Mouse (Mus musculus): ENCODE data around the gene Clasp2.
"Not testable (repeated sequence)": the region's sequence is repeated elsewhere in the genome, so short reads cannot be mapped to it uniquely, and the experiment has no call there.

The Clasp2 gene

DNA sequence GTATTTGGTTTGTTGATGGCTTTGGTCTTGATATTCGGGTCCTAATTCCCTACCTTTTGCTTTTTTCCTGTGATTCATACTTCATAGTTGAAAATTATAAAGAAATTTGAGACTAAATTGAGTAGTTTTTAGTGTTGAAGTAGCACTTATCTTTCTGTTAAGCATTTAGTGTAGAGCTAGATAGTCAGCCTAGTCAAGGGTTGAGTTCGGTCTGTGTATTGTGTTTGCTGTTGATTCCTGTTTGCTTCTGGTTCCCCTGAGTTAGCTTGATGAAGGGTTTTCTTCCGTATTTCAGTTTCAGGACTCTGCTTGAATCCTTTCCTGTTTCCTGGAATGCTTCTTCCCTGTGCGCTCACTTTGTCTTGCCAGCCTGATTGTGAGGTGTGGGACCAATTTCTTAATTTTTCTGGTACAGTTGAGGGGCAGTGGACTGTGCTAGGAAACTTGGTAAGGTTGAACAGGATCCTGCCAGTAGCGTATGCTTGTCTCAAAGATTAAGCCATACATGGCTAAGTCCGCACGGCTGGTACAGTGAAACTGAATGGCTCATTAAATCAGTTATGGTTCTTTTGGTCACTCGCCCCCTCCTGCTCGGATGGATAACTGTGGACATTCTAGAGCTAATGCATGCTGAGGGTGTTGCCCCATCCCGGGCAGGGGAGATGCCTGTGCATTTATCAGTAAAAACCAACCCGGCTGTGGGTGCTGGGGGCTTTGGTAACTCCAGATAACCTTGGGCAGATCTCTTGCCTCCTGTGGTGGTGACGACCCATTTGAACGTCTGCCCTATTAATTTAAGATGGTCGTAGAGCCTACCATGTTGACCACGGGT is 14.8 kb downstream of the Clasp2 start:
- no peak for DNase-seq (ENCODE audit: low read depth in 2 of 2, low spot score in 2 of 2)

DNA sequence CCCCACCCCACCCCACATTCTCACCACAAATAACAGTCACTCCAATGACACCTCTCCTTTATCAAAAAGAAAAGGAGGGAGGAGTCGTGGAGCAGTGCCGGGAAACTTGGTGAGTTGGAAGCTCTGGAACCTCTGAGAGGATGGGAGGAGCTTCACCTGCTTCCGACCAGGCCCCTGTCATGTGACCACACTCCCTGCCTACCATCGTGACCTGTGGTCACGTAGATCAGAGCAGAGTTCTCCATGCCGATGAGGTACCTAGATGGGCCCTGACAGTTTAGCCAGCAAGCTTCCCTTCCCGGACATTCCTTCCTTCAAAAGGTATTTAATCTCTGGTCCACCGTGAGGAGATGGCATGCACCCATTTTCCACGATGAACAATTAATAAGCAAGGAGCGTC is 17.2 kb downstream of the Clasp2 start:
- no peak for DNase-seq (ENCODE audit: low read depth in 2 of 2, low spot score in 2 of 2)

DNA sequence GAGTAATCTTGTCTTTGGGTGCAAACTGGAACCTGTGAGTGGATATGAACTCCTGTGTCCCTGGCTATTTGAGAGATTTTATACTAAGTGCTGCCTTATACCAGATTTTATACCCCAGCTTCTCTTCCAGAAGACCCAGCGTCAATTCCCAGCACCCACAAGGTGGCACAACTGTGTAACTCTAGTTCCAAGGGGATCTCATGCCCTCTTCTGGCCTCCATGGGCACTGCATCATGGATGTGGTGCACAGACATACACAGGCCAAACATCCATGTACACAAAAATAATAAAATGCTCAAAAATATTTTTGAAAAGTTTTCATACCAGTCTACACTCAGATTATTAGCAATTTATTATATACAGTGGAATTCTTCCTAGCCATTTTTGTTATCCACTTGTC is 18.4 kb downstream of the Clasp2 start:
- DNase-seq (ENCODE audit: low read depth in 2 of 2, low spot score in 2 of 2), result no peak

DNA sequence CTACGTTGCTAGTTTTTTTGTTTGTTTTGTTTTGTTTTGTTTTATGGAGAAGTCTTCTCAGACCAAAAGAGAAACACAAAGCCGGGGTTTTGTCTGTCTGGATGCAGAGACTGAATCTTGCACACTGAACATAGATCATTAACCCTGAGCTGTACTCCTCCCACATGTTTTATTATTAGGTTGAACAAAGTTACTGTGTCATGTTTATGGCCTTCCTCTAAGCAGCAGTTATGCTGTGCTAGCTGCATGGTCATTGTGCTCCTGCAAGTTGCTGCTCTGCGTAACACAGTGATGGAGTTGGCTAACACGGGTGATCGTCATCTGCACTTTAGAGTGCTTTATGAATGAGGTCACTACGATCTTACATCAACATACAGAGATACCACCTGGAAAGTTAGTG is 21.1 kb downstream of the Clasp2 start:
- no peak for DNase-seq (ENCODE audit: low read depth in 2 of 2, low spot score in 2 of 2)

DNA sequence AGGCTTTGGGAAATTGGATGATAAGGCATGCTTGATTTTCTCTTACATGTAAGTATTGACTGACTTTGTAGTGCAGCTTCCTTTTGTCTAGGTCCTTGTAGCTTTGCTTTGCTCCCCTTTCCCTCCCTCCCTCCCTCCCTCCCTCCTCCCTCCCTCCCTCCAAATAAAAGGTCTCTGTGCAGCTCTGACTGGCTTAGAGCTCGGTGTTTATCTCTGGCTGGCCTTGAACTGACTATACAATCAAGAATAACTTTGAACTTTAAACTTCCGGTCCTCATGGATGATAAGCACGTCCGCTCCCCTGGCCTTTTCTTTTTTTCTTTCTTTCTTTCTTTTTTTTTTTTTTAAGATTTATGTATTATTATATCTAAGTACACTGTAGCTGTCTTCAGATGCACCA is 21.9 kb downstream of the Clasp2 start:
- no peak for DNase-seq (ENCODE audit: low read depth in 2 of 2, low spot score in 2 of 2)

DNA sequence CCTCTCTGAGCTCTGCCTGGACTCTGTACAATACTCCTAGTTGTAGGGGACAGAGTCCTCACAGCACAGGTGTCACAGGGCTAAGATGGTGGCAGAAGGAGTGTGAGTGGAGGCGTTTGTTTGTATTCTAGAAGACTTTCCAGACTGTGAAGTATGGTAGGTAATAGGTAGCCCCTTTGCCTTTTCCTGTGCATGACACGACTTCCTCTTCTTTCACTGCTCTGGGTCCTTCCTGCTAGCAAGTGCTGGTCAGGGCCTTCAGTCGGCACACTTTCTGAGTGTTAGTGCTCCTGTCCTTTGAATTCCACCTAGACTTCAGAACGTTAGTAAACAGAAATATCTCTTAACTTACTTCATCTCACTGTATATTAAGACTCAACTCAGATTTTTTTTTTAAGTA is 29.4 kb downstream of the Clasp2 start:
- DNase-seq (ENCODE audit: low read depth in 2 of 2, low spot score in 2 of 2), result no peak

DNA sequence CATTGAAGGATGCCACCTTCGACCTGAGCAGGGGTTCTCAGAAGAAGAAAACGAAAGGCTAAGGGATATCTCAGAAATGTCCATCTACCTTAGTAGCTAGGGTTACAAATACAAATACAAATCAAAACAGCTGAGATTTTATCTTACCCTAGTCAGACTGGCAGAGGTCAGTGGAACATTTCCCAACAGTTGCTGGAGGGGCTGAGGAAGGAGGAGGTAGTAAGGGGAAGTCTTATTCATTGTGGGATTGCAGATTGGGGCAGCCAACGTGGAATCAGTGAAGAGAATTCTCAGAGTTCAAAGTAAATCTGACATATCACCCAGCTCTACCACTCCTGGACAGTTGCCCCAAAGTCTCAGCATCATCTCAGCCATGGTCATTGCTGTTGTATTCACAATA is 39.6 kb downstream of the Clasp2 start:
- no peak for DNase-seq (ENCODE audit: low read depth in 2 of 2, low spot score in 2 of 2)

DNA sequence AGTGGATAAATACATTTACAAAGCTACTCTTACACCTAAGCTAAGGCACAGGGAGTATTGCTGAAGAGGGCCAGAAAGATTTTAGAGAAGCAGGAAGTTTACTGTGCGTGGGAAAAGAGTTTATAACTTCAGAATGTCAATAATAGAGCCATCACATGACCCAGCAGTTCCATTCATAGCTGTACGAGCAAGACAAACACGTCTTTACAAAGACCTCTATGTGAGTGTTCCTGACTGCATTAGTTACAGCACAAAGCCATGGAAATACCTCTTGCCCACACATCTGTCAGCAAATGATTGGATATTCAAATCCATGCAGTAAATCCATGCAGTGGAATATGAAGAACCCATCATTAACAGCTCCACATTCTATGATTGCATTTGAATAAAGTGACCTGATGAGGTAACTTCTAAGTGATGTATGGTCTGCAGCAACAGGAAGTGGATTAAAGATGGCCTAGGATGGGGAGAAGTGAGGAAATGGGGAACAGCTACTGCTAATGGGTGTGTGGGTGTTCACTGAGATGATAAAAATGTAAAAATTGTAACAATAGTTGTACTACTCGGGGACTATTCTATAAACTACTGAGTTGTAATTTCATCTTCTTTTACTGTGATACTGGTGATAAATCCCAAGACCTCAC is 41.2 kb downstream of the Clasp2 start:
- no peak for DNase-seq (ENCODE audit: low read depth in 2 of 2, low spot score in 2 of 2)

DNA sequence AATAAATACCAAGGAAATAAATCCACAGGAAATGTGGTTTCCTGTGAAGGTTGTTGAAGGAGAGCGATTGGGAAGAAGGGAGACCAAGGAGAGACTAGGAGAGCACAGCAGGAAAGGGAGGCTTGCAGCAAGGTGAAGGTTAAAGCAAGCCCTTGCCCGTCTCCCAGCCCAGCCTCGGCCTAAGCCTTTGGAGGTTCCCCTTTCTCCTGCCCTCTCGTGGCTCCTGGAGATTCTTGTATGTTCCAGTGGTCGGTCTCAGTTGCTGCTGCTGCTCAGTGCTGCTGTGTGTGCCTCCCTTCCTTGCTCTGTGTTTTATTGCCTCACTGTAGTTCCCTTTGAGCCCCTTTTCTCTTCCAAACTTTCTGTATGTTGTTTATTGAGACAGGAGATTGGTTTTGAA is 42.4 kb downstream of the Clasp2 start:
- DNase-seq (ENCODE audit: low read depth in 2 of 2, low spot score in 2 of 2), result no peak

DNA sequence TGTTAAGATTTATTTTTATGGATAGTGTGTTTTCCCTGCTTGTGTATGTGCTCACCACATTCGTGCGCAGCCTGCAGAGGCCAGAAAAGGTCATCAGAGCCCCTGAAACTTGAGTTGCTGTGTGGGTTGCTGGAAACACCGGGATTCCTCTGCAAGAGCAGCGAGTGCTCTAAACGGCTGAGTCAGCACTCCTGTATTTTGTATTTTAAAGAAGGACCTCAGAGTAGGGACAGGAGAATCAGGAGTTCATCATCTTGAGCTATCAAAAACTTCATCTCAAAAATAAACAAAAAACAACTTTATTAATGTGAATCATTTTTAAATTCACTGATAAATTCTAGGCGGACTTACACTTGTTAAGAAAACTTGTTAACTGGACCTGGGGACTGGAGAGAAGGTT is 48.0 kb downstream of the Clasp2 start:
- DNase-seq (ENCODE audit: low read depth in 2 of 2, low spot score in 2 of 2), result not testable (repeated sequence)

DNA sequence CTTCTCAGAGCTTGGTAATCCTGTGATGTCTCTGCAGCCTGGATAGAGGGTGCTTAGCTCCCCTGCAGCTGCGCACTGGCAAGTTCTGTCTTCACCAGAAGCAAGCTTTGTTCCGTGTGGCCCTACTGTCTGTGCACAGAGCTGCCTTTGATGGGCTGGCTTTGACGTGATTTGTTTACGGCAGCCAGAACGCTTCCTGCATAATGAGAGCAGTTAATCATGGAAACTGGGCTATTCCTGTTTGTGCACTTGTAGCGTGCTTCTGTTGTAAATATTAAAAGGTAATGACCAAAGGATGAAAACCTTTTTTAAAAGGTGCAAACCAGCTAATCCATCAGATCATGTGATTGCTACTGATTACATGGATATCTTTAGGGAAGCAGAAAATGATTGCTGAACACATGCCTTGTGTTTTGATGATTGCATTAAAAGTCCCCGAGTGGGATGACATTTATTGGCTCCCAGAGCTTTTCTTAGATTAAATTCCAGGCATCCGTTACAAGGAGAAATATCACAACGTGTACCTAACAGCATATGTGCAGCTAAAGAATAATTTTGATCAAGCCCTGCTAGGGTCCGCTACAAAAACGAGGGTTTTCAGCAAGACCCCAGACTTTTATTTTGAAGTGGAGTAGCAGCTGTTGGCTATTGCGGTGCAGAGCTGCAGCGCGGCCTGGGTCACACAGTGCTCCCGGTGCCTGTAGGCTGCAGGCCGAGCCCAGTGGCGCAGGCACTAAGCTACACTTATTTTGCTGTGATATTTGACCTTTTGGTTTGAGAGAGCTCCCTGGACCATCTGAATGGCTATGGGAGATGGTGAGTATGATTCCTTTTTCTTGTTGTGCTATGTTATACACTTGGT is 51.6 kb downstream of the Clasp2 start:
- DNase-seq (ENCODE audit: low read depth in 2 of 2, low spot score in 2 of 2), result peak; percentile 29 to 38

DNA sequence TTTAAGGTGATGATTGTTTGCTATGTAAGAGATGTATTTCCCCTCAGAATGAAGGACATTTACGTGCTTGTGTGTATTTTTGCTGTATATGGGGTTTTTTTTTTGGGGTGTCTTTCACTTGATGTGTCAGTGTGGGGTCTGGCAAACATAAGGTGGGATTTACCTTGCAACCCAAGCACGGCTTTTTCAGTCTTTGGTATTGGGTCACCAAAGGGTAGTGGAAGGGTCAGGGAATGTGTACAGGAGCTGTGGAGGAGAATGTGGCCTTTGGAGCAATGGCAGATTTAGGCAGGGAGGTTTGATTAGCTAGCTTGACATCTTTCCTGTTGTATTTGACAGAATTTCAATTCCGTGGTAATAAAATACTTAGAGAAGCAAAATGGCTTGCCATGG is 52.2 kb downstream of the Clasp2 start:
- DNase-seq (ENCODE audit: low read depth in 2 of 2, low spot score in 2 of 2), result no peak

DNA sequence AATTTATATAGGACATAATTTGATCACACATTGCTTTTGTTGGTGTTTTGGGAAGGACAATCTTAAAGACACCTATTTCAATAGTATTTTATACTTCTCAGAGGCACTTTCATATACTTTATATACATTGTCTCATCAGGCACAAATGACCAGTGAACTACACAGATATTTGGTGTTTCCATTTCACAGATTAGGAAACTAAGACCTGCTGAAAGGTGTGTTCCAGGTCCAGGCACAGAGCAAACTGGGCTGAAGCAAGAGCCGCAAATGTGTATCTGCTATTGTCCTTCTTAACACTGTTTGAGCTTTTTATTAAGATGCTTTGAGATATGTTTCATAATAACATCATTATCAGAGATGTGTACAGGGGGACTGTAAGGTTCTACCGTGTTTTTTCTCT is 52.7 kb downstream of the Clasp2 start:
- DNase-seq (ENCODE audit: low read depth in 2 of 2, low spot score in 2 of 2), result no peak

DNA sequence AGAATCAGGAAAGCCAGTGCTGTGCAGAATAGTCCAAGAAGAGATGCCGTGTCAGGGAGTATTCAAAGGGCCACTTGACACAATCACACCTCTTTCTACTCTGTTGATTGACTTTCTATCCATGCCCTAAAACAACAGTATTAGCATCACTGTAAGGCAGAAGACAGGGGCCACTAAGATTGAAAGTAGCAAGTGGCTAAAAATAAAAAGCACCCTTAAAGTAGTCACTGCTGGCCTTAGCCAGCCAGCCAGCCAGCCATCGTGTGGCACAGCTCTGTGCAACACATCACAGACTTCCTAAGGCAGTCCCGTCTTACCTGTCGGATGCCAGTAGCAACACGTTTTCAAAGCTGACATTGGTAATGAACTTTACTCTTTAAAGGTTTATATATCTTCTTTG is 55.9 kb downstream of the Clasp2 start:
- no peak for DNase-seq (ENCODE audit: low read depth in 2 of 2, low spot score in 2 of 2)

DNA sequence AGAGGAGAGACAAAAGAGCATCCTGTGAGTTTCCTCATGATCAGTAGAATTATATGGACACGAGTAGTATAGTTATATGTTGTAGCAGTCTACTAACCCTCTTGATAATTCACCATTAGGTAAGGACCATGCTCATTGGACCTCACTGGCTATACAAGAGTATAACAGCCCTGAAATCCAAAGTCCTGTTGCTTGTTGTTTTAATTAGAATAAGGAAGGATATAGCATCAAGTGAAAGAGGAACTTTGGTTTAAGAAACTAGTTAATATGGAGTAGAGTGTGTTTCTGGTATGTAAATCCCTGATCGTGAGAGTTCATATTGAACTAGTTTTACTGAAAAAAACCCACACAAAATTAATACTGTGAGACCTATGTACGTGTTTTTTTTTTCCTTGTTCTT is 59.4 kb downstream of the Clasp2 start:
- no peak for DNase-seq (ENCODE audit: low read depth in 2 of 2, low spot score in 2 of 2)

DNA sequence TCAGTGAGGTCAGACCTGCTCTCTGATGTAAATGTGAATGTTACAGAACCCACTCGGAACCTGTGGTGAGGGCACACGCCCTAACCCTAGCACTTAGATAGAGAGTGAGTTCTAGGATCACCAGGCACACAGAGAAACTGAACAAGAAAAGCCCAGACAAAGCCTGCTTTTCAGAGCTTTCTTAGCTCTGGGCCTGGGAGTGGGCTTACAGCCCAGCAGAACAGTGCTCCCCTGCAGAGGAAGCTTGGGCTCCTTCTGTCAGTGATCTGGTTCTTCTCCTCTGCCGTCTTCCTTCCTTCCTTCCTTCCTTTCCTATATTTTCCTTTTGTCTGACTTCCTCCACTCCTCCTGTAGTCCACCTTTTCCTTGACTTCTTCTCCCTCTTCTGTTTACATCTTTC is 61.5 kb downstream of the Clasp2 start:
- no peak for DNase-seq (ENCODE audit: low read depth in 2 of 2, low spot score in 2 of 2)

DNA sequence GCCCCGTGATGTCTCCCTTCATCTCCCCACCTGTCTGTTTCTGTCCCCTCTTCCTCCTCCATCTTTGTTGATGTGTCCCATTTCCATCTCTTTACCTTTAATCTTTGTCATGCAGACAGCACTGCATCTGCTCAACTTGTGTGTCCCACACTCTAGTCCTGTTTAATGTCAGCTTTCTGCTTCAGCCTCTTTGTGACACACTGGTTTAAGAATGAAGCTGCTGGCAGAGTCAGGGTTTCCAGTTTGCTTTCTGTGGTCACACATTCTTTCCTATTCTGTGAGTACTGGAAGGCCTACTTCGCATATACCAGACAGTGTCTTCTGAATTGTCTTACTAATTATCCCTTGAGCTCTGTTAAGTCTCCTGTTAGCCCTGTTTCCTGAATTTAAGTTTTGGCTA is 62.5 kb downstream of the Clasp2 start:
- DNase-seq (ENCODE audit: low read depth in 2 of 2, low spot score in 2 of 2), result no peak

DNA sequence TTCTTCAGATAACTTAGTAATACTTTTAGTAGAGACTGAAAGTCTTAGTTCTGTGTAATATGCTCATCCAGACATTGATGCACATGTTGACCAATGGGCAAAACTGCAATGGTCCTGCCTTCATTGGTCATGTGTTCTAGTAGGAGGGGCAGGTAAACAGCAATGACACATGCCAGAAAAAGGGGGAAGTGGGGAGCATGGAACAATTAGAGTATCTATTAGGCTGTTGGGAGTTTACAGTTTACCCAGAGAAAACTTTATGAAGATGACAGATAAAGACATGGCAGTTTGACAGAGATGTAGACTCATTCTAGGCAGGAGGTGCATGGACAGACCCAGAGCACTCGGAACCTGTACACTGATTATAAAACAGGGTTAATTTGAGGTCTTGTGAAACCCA is 64.1 kb downstream of the Clasp2 start:
- DNase-seq (ENCODE audit: low read depth in 2 of 2, low spot score in 2 of 2), result no peak

DNA sequence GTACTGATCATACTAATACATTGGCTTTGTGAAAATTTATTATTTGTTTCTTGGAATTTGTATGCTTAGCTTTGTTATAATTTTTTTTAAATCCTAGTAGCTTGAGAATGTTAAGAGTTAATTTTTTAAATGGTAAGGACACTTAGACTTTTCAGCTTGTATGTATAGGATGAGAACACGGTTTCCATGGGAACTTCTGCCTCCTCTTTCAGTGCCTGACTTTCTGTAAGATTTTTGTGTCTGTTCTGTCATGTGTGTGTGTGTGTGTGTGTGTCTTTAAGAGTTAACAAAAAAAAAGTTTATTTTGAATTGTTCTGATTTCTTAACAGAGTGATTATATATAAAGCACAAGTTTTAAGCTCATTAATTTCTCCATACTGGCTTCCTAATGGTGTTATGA is 70.1 kb downstream of the Clasp2 start:
- DNase-seq (ENCODE audit: low read depth in 2 of 2, low spot score in 2 of 2), result no peak

DNA sequence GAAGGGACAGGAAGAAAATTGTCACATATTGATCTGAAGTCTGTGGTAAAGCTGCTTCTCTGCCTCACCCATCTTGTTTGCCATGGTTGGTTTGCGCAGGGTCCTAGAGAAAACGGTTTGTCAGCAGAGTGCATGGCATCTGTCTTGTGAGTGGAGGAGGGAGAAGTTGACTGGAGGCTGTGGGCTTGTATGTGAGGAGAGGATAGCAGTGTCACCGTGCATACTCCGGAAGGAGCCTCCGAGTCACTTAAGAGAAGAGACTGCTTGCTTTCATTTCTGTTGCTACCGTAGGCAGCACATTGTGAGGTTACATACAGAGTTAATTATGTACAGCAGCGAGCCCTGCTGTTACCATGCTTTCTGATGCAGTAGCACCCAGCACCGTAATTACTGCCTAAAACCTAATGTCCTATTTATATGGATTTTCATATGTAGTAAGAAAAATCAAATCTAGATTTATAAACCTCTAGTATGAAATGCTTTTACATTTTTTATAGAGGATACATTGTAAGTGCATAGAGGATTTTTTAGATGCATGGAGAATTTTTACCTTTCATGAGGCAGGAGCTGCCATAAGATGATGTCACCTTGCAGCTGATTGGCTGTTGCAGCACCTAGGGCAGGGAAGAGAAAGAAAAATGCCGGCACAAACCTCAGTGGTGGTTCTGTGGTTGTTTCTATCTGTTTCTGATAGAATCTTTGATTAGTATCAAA is 70.8 kb downstream of the Clasp2 start:
- peak; percentile 42 to 43 for DNase-seq (ENCODE audit: low read depth in 2 of 2, low spot score in 2 of 2)

DNA sequence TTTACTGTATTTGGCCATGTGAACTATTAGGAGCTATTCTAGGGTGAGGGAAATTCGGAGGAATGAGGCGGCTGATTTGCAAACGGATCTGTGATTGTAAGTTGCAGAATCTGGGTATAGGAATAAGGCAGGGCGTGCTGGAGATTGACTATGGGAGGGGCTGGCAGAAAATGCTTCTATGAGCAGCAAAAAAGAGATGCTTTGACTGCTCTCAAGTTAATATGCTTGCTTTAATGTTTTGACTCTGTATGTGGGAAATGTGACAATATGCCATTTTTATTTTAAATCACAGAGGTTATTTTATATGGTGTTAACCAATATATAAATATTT is 71.4 kb downstream of the Clasp2 start:
- no peak for DNase-seq (ENCODE audit: low read depth in 2 of 2, low spot score in 2 of 2)

DNA sequence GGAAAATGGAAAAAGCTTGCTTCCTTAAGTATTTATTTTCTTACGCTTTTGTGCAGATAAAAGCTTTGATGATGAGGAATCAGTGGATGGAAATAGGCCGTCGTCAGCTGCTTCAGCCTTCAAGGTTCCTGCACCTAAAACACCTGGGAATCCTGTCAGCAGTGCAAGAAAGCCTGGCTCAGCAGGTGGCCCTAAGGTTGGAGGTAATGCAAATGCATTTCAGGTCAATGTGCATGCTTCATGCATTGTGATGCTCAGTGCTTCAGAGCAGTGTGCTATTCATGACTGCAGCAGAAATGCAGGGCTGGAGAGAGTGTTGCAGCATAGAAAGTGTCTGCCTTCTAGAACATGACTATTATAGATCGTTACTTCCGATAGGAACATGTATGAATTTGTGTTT is 71.8 kb downstream of the Clasp2 start:
- no peak for DNase-seq (ENCODE audit: low read depth in 2 of 2, low spot score in 2 of 2)
